Mouse (Mus musculus): ENCODE results near the gene Crebbp. TPM values are rescaled to one million over a fixed set of nuclear protein-coding genes. Genes with fewer than 3 reads are reported as not detected.
"Not testable (repeated sequence)": the region's sequence is repeated elsewhere in the genome, so short reads cannot be mapped to it uniquely, and the experiment has no call there.

Crebbp gene
- total RNA-seq, 2 experiments from 2014 or later, result 69.6 to 80.3 TPM

- no peak for DNase-seq (ENCODE audit: low spot score in 2 of 2)
Measured at GRCm38 (mm10) chr16:4160246-4160897, 53.4 kb downstream of the Crebbp start.

GRCm38 (mm10) chr16:4153121-4153520 lies 60.7 kb downstream of the Crebbp start:
- DNase-seq (ENCODE audit: low spot score in 2 of 2), result no peak

DNA sequence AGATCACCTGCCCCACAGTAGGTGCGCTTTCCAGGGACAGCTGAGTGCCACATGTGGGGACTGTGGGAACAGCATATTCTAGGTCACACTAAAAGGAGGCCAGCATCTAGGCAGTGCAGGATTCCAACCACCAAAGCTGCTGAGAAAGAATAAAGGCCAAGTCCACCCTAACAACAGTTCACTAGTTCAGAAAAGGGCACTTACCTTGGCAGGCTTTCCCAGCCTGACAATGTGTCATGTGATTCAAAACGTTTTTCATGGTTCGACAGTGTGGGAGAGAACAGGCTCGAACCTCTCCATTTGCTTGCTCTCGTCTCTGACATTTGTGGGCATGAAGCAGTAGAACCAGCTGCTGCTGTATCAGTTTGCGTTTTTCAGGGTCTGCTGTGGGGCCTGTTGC lies 75.3 kb downstream of the Crebbp start:
- DNase-seq (ENCODE audit: low spot score in 2 of 2), result no peak

DNA sequence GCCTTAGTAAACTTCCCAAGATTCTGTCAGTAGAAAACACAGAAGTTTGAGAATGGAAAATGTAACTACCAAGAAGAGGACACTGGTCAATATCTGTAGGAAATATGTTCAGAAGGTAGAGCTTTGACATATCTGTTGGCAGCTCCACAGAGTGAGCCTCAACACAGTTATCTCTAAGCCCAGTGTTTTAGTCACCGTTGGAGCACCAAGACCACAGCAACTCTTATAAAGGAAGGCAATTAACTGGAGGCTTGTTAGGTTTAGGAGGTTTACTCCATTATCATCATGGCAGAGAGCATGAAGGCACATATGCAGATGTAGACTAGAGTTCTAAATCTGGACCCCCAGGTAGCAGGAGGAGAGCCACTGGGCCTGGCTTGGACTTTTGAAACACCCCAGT lies 80.0 kb downstream of the Crebbp start:
- DNase-seq (ENCODE audit: low spot score in 2 of 2), result no peak

GRCm38 (mm10) chr16:4128894-4129293 lies 84.9 kb downstream of the Crebbp start:
- no peak for DNase-seq (ENCODE audit: low spot score in 2 of 2)

- DNase-seq (ENCODE audit: low spot score in 2 of 2), result no peak
Measured at GRCm38 (mm10) chr16:4117072-4117471, 96.7 kb downstream of the Crebbp start.

DNA sequence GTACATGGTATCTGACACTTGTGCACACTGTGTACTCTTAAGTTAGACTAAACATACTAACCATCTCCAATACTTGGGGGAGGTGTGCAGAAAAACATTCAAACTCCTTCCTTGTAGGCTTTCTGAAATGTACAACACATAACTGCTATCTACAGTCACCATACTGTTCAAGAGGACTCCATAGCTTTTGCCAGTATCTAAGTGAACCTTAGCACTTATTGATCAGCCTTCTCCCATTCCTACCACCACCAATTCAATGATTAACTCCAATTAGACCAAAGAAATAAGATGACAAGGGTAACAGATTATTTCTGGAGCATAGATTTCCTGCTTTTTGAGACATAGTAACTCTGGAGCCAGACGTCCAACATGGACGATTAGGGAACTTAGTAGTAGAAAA lies 113.4 kb downstream of the Crebbp start:
- DNase-seq (ENCODE audit: low spot score in 2 of 2), result no peak

DNA sequence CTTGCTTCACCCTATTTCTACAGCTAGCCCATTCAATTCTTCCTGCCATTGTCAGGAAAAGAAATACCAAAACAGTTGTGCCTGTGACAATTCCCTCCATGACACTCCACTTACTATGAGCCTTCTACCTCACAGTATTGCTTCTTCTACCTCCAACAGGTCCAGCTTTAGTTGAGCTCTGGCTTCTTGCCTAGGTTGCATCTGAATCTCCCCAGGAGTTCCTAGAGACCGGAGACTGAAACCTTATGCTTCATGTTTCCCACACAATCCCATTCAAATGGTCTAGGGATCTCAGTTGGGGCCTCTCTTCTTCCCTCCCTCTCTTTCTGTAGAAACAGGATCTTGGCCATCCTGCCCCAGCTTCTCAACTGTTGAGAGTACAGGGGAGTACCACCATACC lies 116.3 kb downstream of the Crebbp start:
- no peak for DNase-seq (ENCODE audit: low spot score in 2 of 2)

- no peak for DNase-seq (ENCODE audit: low spot score in 2 of 2)
Measured at GRCm38 (mm10) chr16:4096898-4097297, 116.9 kb downstream of the Crebbp start.

- no peak for DNase-seq (ENCODE audit: low spot score in 2 of 2)
Measured at GRCm38 (mm10) chr16:4096141-4096540, 117.7 kb downstream of the Crebbp start.

- no peak for DNase-seq (ENCODE audit: low spot score in 2 of 2)
Measured at GRCm38 (mm10) chr16:4087214-4087913, 126.4 kb downstream of the Crebbp start.

GRCm38 (mm10) chr16:4085851-4086387 lies 127.9 kb downstream of the Crebbp start:
- DNase-seq (ENCODE audit: low spot score in 2 of 2), result no peak

GRCm38 (mm10) chr16:4085051-4085450 lies 128.7 kb downstream of the Crebbp start:
- no peak for DNase-seq (ENCODE audit: low spot score in 2 of 2)

- DNase-seq (ENCODE audit: low spot score in 2 of 2), result not testable (repeated sequence)
Measured at GRCm38 (mm10) chr16:4080419-4080818, 133.4 kb downstream of the Crebbp start.

DNA sequence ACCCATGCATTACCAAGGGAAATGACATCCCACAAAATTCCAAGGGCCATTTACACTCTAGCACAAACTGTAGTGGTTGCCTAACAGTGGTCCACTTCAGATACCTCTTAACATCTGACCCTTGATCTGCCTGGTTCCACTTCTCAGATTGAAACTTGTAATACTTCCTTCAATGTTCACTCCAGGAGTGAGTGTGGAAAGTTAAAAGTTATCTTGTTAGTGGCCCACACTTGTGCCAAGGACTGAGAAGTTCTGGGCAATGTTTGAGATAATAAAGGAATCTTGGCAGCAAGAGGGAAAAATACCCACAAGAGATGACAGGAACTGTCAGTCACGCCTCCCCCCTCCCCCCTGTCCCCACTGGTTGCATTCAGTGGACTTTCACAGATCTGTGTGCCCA lies 134.1 kb downstream of the Crebbp start:
- no peak for DNase-seq (ENCODE audit: low spot score in 2 of 2)

GRCm38 (mm10) chr16:4078302-4078701 lies 135.5 kb downstream of the Crebbp start:
- DNase-seq (ENCODE audit: low spot score in 2 of 2), result not testable (repeated sequence)

- DNase-seq (ENCODE audit: low spot score in 2 of 2), result peak; percentile 83 to 91
Measured at GRCm38 (mm10) chr16:4077384-4078061, 136.3 kb downstream of the Crebbp start, which contains the start of gene Trap1. Gene Trap1 (minus strand): TSS chr16:4077827.

DNA sequence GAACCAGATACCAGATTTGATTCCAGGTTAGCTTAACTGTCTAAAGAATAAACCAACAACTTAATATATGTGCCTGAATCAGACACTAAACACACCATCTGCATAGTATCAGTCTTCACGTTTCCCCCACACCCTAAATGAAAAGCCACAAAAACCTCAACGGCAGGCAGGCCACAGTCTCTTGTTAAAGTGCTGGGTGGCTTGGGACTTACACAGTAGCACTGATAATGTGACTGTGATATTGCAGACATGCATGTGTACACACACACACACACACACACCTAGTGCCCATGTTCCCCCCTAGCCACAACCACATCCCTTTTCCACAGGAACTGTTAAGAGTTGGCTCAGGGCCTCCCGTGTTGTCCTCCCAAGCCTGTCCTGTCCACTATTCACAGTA lies 139.0 kb downstream of the Crebbp start:
- no peak for DNase-seq (ENCODE audit: low spot score in 2 of 2)

DNA sequence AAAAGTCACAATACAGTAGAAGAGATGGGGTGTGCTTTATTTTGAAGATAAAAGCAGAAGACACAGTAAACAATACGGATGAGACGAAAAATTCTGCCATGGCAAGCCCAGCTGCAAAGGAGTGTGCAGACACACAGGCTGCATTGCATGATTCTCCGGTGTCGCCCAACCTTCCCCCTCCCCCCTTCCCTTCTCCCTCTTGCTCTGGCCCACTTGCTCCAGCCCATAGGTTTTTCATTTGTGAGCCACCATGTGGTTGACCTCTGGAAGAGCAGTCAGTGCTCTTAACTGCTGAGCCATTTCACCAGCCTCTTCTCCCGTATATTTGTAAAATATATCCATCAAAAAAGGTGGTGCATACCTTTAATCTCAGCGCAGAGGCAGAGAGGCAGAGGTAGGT lies 139.5 kb downstream of the Crebbp start:
- no peak for DNase-seq (ENCODE audit: low spot score in 2 of 2)

DNA sequence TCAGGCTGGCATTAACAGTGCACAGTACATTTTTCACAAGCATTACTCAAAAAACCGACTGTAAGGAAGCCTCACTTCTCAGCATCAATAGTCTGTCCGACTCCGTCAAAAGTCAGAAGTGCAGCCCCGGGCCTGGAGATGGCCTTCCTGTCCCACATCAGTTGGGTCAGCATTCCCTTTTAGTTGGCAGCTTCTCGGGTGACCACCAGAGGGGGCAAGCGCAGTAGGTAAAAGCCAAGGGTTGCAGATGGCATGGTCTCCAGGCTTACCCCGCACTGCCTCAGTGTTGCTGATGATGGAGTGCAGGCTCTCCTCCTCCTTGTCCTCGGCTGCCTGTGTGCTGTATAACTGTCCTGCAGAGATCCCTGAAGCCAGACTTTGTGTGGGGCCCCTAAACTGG lies 145.2 kb downstream of the Crebbp start:
- DNase-seq (ENCODE audit: low spot score in 2 of 2), result peak in 1 of 2 experiments; percentile 36

DNA sequence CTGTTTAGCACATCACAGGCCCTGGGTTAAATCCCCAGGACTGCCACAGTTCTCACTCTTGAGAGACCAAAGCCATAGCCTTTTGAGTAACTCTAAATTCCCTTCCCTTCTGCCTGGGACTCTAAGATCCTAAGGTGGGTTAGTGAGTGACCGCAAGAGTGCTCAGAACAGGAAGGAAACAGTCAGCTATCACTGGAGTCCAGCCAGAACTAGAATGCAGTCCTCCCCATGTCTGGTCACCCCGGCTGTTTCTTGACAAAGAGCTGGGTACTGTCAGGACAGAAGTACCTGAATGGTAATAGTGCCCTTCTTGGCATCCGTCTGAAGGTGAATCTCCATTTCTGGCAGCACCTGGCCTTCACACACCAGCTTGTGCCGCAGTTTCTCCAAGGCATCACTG lies 148.9 kb downstream of the Crebbp start:
- no peak for DNase-seq (ENCODE audit: low spot score in 2 of 2)

DNA sequence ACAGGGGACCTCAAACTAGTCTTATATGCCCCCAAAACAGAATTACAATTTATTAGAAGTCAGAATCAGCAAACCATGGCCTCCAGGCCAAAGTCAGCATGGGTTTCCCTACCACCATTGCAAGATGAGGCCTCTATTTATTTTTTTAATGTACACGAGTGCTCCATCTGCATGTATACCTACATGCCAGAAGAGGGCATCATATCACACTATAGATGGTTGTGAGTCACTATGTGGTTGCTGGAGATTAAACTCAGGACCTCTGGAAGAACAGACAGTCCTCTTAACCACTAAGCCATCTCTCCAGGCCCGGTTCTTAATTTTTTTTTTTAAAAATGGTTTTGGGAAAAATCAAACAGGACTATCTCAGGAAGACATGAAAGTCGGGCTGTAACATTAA lies 160.0 kb downstream of the Crebbp start:
- no peak for DNase-seq (ENCODE audit: low spot score in 2 of 2)
